Mouse (Mus musculus): ENCODE data around the gene Faah. TPM values are rescaled to one million over a fixed set of nuclear protein-coding genes. Genes with fewer than 3 reads are reported as not detected.

Gene Faah
- total and polyA plus RNA-seq, 2 experiments from 2014 or later, result 25.2 to 48.1 TPM

DNA sequence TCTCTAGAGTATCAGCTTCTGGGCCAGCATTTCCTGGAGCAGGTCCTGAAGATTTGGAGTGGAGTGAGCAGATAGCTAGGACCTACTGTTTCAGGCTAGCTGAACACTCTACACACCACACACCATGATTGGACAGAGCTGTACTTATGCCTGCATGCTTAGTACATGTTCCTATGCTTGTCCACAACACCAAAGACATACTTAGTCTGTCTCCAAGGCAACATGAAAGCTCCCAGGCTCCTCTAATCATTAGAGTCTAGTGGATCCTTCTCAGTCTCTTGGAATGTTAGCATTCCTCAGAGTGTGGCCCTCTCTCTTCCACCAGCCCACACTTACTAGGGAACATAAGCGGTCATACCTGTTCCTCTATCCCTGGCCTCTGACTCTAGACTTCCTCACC, 30.3 kb downstream of the Faah start:
- ATAC-seq, result no peak
- no peak for TF ChIP-seq CTCF (IDR thresholded peaks at IDR 0.05; ENCODE audit: low read depth)

DNA sequence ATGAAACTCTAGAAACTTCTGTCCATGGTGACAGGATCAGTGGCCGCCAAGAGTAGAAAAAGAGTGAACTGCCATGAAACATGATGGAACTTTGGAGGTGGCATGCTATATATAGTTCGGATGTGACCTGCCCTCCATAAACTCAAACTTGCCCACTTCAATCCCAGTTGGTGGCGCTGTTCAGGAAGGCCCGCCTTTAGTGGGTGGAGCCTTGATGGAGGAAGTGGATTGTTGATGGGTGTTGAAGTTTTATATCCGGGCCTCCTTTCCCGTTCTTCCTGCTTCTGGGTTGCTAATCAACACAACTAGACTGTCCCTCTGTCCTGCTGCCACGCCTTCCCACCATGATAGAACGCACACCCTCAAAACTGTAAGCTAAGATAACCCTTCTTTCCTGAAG, 32.8 kb downstream of the Faah start:
- TF ChIP-seq CTCF (IDR thresholded peaks at IDR 0.05; ENCODE audit: low read depth), result peak; percentile 40; the same call in 1 of the 2 replicates
- DNase-seq (ENCODE audit: low spot score) (peak; percentile 32), ATAC-seq (no peak)
- Histone ChIP-seq H3K4me3 (ENCODE audit: low read length) (no peak overlapping the region), H3K4me1 (ENCODE audit: insufficient read depth, low read length) (no peaks in the 10 kb centered on the region), H3K36me3 (ENCODE audit: insufficient read depth, low read length) (no peaks in the 10 kb centered on the region), H3K9ac (replicated peaks; ENCODE audit: low read length) (no peak overlapping the region), H3K4me2 (ENCODE audit: low read depth, low read length) (no peak overlapping the region), H3K27me3 (ENCODE audit: insufficient read depth, low read length) (peaks cover 21% of the 10 kb centered on the region), H3K9me3 (ENCODE audit: low read length) (no peaks in the 10 kb centered on the region), H3K27ac (no peak overlapping the region)
- WGBS, result 38% methylated on average over 8 of the region's 8 CpGs

More for the DNA sequence above, 30.3 kb downstream of the Faah start:
- Histone ChIP-seq H3K4me3 (ENCODE audit: low read length) (no peak overlapping the region), H3K36me3 (ENCODE audit: insufficient read depth, low read length) (no peaks in the 10 kb centered on the region), H3K4me2 (ENCODE audit: low read depth, low read length) (no peak overlapping the region), H3K27ac (no peak overlapping the region), H3K9me3 (ENCODE audit: low read length) (no peaks in the 10 kb centered on the region), H3K4me1 (ENCODE audit: insufficient read depth, low read length) (no peaks in the 10 kb centered on the region), H3K9ac (replicated peaks; ENCODE audit: low read length) (no peak overlapping the region), H3K27me3 (ENCODE audit: insufficient read depth, low read length) (peaks cover 4% of the 10 kb centered on the region; the same call in 1 of the 2 replicates)
- WGBS, result 81% methylated on average over 1 of the region's 1 CpGs
- no peak for DNase-seq (ENCODE audit: low spot score)

DNA sequence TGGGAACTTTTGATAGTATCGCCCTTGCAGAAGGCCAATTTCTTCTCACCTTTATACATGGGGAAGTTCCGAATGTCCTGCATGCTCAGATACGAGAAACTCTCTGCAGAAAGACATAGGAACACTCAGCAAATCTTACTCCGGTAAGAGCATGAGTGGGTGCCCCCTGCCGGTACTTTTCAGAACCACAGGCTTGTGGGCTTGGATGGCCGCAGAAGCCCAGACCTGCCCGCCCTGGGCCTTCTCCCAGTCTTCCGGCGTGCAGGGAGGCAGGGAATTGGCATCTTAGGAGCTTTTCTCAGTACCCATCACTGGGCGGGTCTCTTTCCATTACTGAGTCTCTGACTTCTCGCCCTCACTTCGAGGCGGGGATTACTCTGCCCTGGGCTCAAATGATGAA, 33.6 kb downstream of the Faah start:
- 0 out of 2 replicates have a peak, but pooled peaks cover 4% of the 10 kb centered on the region for H3K4me1 ChIP-seq (ENCODE audit: insufficient read depth, low read length)
- no peak overlapping the region for H3K9ac ChIP-seq (replicated peaks; ENCODE audit: low read length)
- DNase-seq (ENCODE audit: low spot score) (peak; percentile 89), ATAC-seq (peak; percentile 41; the same call in 1 of the 2 replicates)
- H3K27me3 ChIP-seq (ENCODE audit: insufficient read depth, low read length), result peaks cover 27% of the 10 kb centered on the region
- TF ChIP-seq CTCF (IDR thresholded peaks at IDR 0.05; ENCODE audit: low read depth), result peak; percentile 89
- H3K4me2 ChIP-seq (ENCODE audit: low read depth, low read length), result no peak overlapping the region
- H3K4me3 ChIP-seq (ENCODE audit: low read length), result no peak overlapping the region
- H3K9me3 ChIP-seq (ENCODE audit: low read length), result no peaks in the 10 kb centered on the region
- WGBS, result 2% methylated on average over 13 of the region's 13 CpGs
- H3K36me3 ChIP-seq (ENCODE audit: insufficient read depth, low read length), result no peaks in the 10 kb centered on the region
- no peak overlapping the region for H3K27ac ChIP-seq

- TF ChIP-seq CTCF (IDR thresholded peaks at IDR 0.05; ENCODE audit: low read depth), result peak; percentile 92
- H3K27ac ChIP-seq, result no peak overlapping the region
- H3K27me3 ChIP-seq (ENCODE audit: insufficient read depth, low read length), result peaks cover 45% of the 10 kb centered on the region
- peak; percentile 91 for DNase-seq (ENCODE audit: low spot score)
- 0 out of 2 replicates have a peak, but pooled peaks cover 4% of the 10 kb centered on the region for H3K4me1 ChIP-seq (ENCODE audit: insufficient read depth, low read length)
- H3K4me2 ChIP-seq (ENCODE audit: low read depth, low read length), result no peak overlapping the region
- peak; percentile 73 for ATAC-seq
- H3K9me3 ChIP-seq (ENCODE audit: low read length), result no peaks in the 10 kb centered on the region
- no peak overlapping the region for H3K4me3 ChIP-seq (ENCODE audit: low read length)
- no peaks in the 10 kb centered on the region for H3K36me3 ChIP-seq (ENCODE audit: insufficient read depth, low read length)
- H3K9ac ChIP-seq (replicated peaks; ENCODE audit: low read length), result no peak overlapping the region
- WGBS, result 0% methylated on average over 8 of the region's 8 CpGs
These were observed 37.0 kb downstream of the Faah start for GRCm38 (mm10) chr4:115980676-115981075.

DNA sequence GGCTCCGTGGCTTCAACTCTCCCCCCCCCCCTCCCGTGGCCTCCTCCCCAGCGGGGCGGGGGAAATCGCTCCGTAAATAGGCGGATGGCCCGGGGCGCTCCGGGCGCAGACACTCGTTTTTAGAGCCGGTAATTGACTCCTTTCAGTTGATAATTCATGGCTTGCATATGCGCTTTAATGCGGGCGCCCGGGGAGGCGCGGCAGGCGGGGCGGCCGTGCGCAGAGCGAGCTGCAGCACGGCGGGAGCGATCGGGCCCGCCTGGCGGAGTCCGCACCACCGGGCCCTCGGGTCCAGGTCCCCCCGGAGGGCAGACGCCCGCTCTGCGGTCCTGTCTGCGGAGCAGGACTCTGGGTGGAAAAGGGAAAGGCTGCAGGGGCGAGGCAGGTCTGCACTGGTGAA, 38.3 kb downstream of the Faah start:
- under 1% methylated on average over 37 of the region's 39 CpGs for WGBS
- DNase-seq (ENCODE audit: low spot score) (no peak), ATAC-seq (0 out of 2 replicates have a peak, but pooled peaks have one; percentile 22)
- Histone ChIP-seq H3K27me3 (ENCODE audit: insufficient read depth, low read length) (peaks cover 42% of the 10 kb centered on the region), H3K4me1 (ENCODE audit: insufficient read depth, low read length) (0 out of 2 replicates have a peak, but pooled peaks cover 4% of the 10 kb centered on the region), H3K27ac (no peak overlapping the region), H3K9ac (replicated peaks; ENCODE audit: low read length) (peak overlapping the region; percentile 37), H3K4me2 (ENCODE audit: low read depth, low read length) (peak overlapping the region; percentile 64), H3K9me3 (ENCODE audit: low read length) (no peaks in the 10 kb centered on the region), H3K4me3 (ENCODE audit: low read length) (peak overlapping the region; percentile 37), H3K36me3 (ENCODE audit: insufficient read depth, low read length) (no peaks in the 10 kb centered on the region)
- TF ChIP-seq CTCF (IDR thresholded peaks at IDR 0.05; ENCODE audit: low read depth), result no peak

DNA sequence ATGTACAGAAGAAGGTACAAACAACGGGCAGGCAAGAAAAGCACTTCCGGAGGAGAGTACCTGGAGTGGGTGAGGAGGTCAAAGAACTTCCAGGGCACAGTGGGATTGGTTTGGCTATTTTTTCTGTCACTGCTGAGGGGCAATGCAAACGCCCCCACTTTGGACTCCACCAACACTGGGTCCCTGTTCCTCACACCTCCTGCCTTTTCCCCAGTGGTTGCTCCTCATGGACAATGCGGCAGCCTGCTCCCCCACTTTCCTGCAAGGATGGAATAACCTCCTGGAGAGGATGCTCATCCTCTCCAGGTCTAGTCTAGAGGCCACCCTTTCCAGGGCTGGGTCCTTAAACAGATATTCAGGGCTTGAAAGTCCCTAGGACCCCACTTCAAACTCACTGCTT, 38.8 kb downstream of the Faah start:
- Histone ChIP-seq H3K4me1 (ENCODE audit: insufficient read depth, low read length) (0 out of 2 replicates have a peak, but pooled peaks cover 4% of the 10 kb centered on the region), H3K27ac (no peak overlapping the region), H3K4me3 (ENCODE audit: low read length) (no peak overlapping the region; the same call in 1 of the 2 replicates), H3K27me3 (ENCODE audit: insufficient read depth, low read length) (peaks cover 40% of the 10 kb centered on the region), H3K9me3 (ENCODE audit: low read length) (no peaks in the 10 kb centered on the region), H3K36me3 (ENCODE audit: insufficient read depth, low read length) (no peaks in the 10 kb centered on the region), H3K9ac (replicated peaks; ENCODE audit: low read length) (no peak overlapping the region), H3K4me2 (ENCODE audit: low read depth, low read length) (peak overlapping the region; percentile 64)
- 22% methylated on average over 4 of the region's 4 CpGs for WGBS
- ATAC-seq (no peak), DNase-seq (ENCODE audit: low spot score) (no peak)
- TF ChIP-seq CTCF (IDR thresholded peaks at IDR 0.05; ENCODE audit: low read depth), result no peak

GRCm38 (mm10) chr4:115972543-115972942, 45.2 kb downstream of the Faah start:
- no peak overlapping the region for H3K4me3 ChIP-seq (ENCODE audit: low read length)
- no peaks in the 10 kb centered on the region for H3K36me3 ChIP-seq (ENCODE audit: insufficient read depth, low read length)
- peaks cover 15% of the 10 kb centered on the region for H3K27me3 ChIP-seq (ENCODE audit: insufficient read depth, low read length)
- no peak overlapping the region for H3K9ac ChIP-seq (replicated peaks; ENCODE audit: low read length)
- no peak for TF ChIP-seq CTCF (IDR thresholded peaks at IDR 0.05; ENCODE audit: low read depth)
- H3K27ac ChIP-seq, result no peak overlapping the region
- ATAC-seq (no peak), DNase-seq (ENCODE audit: low spot score) (no peak)
- WGBS, result 57% methylated on average over 24 of the region's 24 CpGs
- H3K4me1 ChIP-seq (ENCODE audit: insufficient read depth, low read length), result no peaks in the 10 kb centered on the region
- H3K4me2 ChIP-seq (ENCODE audit: low read depth, low read length), result no peak overlapping the region
- no peaks in the 10 kb centered on the region for H3K9me3 ChIP-seq (ENCODE audit: low read length)

All from hindbrain, postnatal 0 days (tissue).